Mouse (Mus musculus) midbrain, embryonic 14.5 days (tissue): ENCODE data around the gene Ldb3. TPM values are rescaled to one million over a fixed set of nuclear protein-coding genes. Genes with fewer than 3 reads are reported as not detected.
A peak's percentile ranks its signal among the peaks of the same experiment; 100 is the strongest.

ENCODE experiments used
- ATAC-seq: fragments of 200-750 bp; cut with Nextera tagmentation; 2 replicates; pipeline ENCODE4 v1.8.0; 2017; ENCODE audit warnings: moderate number of reproducible peaks, moderate library complexity; ENCODE audit not compliant: low FRiP score, low TSS enrichment
- DNase-seq: peaks from one replicate; pipeline ENCODE4 v3.0.0-alpha.2; 2015
- H3K27ac ChIP-seq: fragments of 300-500 bp; sonication (generic); replicated peaks from 2 replicates; pipeline ENCODE4 v1.5.1; 2014; ENCODE audit warnings: mild to moderate bottlenecking, low read depth, low read length, moderate library complexity
- H3K27me3 ChIP-seq: fragments of 300-500 bp; sonication (generic); 2 replicates; pipeline ENCODE4 v1.6.1; 2014; ENCODE audit warnings: low read length, control low read depth, mixed read lengths; ENCODE audit not compliant: control insufficient read depth, insufficient read depth
- H3K36me3 ChIP-seq: fragments of 300-500 bp; sonication (generic); 2 replicates; pipeline ENCODE4 v1.6.1; 2014; ENCODE audit warnings: low read length, control low read depth; ENCODE audit not compliant: control insufficient read depth, insufficient read depth
- H3K4me1 ChIP-seq: fragments of 300-500 bp; sonication (generic); 2 replicates; pipeline ENCODE4 v1.6.1; 2014; ENCODE audit warnings: mild to moderate bottlenecking, antibody characterized with exemption, low read length, control low read depth; ENCODE audit not compliant: control insufficient read depth, insufficient read depth
- H3K4me2 ChIP-seq: fragments of 300-500 bp; sonication (generic); 2 replicates; pipeline ENCODE4 v1.6.1; 2014; ENCODE audit warnings: mild to moderate bottlenecking, low read length, moderate library complexity
- H3K4me3 ChIP-seq: fragments of 300-500 bp; sonication (generic); replicated peaks from 2 replicates; pipeline ENCODE4 v1.5.1; 2014; ENCODE audit warnings: low read depth, low read length
- H3K9ac ChIP-seq: fragments of 300-500 bp; sonication (generic); replicated peaks from 2 replicates; pipeline ENCODE4 v1.6.1; 2014; ENCODE audit warnings: mild to moderate bottlenecking, low read length, moderate library complexity
- H3K9me3 ChIP-seq: fragments of 300-500 bp; sonication (generic); 2 replicates; pipeline ENCODE4 v1.6.1; 2016; ENCODE audit warnings: low read length, control low read depth, mixed read lengths; ENCODE audit not compliant: control insufficient read depth
- WGBS: fragments of 180-500 bp; shearing (Covaris S2); extraction: QIAGEN DNeasy Blood & Tissue Kit; methylation state at CpG from one replicate; pipeline ENCODE4 v1.1.7; 2014; 5-methylcytosine and 5-hydroxymethylcytosine counted together
- polyA plus RNA-seq: library from polyadenylated mRNA; unstranded; fragments of >200 nt; fragmentation: Nextera tagmentation; extraction: Ambion mirVana; gene quantifications from 2 replicates; pipeline ENCODE4 v1.2.1, GENCODE M21; 2014

Ldb3 gene
- polyA plus RNA-seq, 1 experiment from 2014 or later, result 0.50 TPM

DNA sequence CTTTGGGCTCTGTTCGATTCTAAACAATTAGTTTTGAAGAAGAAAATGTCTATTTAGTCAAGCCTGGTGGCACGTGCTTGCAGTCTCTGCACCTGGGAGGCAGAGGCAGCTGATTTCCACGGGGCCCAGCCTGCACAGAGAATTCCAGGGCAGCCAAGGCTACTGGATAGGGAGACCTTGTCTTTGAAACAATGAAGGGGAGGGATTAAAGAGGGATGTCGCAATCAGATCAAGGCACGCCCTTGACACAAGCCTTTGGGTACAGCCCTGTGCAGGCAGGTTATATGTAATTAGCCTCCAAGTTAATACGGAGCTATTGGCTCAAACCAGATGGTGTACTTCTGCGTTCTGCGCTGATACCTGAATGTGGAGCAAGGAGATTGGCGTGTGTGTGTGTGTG lies 30.3 kb upstream of the Ldb3 start:
- 32% methylated on average over 9 of the region's 9 CpGs for WGBS

DNA sequence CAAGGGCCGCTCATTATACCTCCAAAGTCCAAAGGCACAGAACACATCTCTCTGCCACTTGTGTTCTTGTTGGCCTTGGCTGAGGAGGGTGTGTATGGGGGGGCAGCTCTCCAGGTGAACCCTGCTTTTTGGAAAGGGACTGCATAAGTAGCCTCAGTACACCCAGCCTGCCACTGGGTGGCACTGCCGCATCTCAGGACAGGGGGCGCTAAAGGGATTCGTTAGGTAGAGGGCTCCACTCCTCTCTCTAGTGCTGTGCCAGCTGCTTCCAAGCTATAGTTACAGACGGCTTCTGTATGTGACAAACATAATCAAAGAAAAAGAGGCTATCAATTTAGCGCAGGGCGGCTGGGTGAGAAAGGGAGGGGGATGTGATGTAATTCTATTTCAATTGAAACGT lies 28.3 kb upstream of the Ldb3 start:
- H3K4me2 ChIP-seq, result no peak overlapping the region
- WGBS, result 2% methylated on average over 8 of the region's 8 CpGs
- ATAC-seq, result peak; percentile 64; the same call in 1 of the 2 replicates
- peaks cover 15% of the 10 kb centered on the region for H3K27me3 ChIP-seq
- no peak overlapping the region for H3K9ac ChIP-seq
- no peaks in the 10 kb centered on the region for H3K36me3 ChIP-seq
- no peaks in the 10 kb centered on the region for H3K9me3 ChIP-seq
- no peak overlapping the region for H3K4me3 ChIP-seq
- H3K4me1 ChIP-seq, result peaks cover 3% of the 10 kb centered on the region; the same call in 1 of the 2 replicates
- DNase-seq, result peak; percentile 92
- no peak overlapping the region for H3K27ac ChIP-seq

More for the DNA sequence above, 30.3 kb upstream of the Ldb3 start:
- ATAC-seq (no peak), DNase-seq (no peak)
- H3K27me3 ChIP-seq, result peaks cover 11% of the 10 kb centered on the region
- H3K27ac ChIP-seq, result no peak overlapping the region
- H3K36me3 ChIP-seq, result no peaks in the 10 kb centered on the region
- no peaks in the 10 kb centered on the region for H3K9me3 ChIP-seq
- H3K4me2 ChIP-seq, result no peak overlapping the region
- H3K9ac ChIP-seq, result no peak overlapping the region
- no peak overlapping the region for H3K4me3 ChIP-seq
- H3K4me1 ChIP-seq, result peaks cover 3% of the 10 kb centered on the region; the same call in 1 of the 2 replicates

DNA sequence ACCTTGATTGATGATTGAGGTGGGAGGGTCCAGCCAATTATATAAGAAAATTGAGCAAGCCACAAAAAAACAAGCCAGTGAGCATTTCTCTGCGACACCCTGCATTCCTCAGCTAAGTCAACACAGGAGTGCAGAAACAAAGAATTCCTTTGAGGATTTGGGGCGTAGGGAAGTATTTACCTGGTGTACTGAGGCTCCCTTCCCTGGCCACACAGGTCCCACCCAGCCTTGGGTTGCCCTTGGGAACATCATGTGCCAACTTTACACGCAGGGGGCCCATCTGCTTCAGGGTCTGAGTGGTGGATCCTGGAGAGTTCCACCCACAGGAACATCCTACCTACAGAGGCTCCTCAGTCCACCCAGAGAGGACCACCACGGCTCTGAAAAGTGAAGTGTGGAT lies 27.1 kb upstream of the Ldb3 start:
- Histone ChIP-seq H3K9me3 (no peaks in the 10 kb centered on the region), H3K9ac (no peak overlapping the region), H3K36me3 (no peaks in the 10 kb centered on the region), H3K27me3 (peaks cover 15% of the 10 kb centered on the region), H3K27ac (no peak overlapping the region), H3K4me3 (no peak overlapping the region), H3K4me2 (no peak overlapping the region), H3K4me1 (peaks cover 3% of the 10 kb centered on the region; the same call in 1 of the 2 replicates)
- DNase-seq (no peak), ATAC-seq (no peak)
- 56% methylated on average over 4 of the region's 4 CpGs for WGBS

GRCm38 (mm10) chr14:34615082-34615481 lies 26.6 kb upstream of the Ldb3 start:
- 3% methylated on average over 13 of the region's 13 CpGs for WGBS
- no peaks in the 10 kb centered on the region for H3K36me3 ChIP-seq
- peak overlapping the region; percentile 39 for H3K4me2 ChIP-seq
- peak overlapping the region; percentile 16; the same call in 1 of the 2 replicates for H3K9ac ChIP-seq
- no peak for ATAC-seq
- peaks cover 15% of the 10 kb centered on the region for H3K27me3 ChIP-seq
- DNase-seq, result no peak
- no peak overlapping the region for H3K4me3 ChIP-seq
- no peaks in the 10 kb centered on the region for H3K9me3 ChIP-seq
- peaks cover 3% of the 10 kb centered on the region; the same call in 1 of the 2 replicates for H3K4me1 ChIP-seq
- H3K27ac ChIP-seq, result no peak overlapping the region

DNA sequence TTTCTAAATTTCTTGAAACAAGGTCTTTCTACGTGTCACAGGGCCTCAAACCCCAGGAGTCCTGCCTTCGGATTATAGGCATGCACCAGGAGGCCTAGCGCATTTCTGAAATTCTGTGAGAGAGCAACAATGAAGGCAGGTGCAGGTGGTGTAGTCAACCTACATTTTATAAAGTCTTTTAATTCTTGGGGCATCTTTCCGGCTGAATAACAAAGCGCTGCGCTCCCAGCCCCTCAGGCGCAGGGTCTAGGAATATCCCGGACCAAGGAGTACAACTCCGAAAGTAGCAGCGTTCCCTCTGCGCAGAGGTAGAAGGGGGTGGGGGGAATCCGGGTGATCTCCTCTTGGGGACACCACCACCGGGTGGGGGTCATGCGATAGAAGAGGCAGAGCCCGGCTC lies 26.1 kb upstream of the Ldb3 start:
- DNase-seq, result no peak
- H3K9ac ChIP-seq, result no peak overlapping the region
- ATAC-seq, result no peak
- H3K27me3 ChIP-seq, result peaks cover 15% of the 10 kb centered on the region
- H3K4me2 ChIP-seq, result peak overlapping the region; percentile 39
- 6% methylated on average over 15 of the region's 15 CpGs for WGBS
- H3K4me1 ChIP-seq, result peaks cover 3% of the 10 kb centered on the region; the same call in 1 of the 2 replicates
- H3K9me3 ChIP-seq, result no peaks in the 10 kb centered on the region
- H3K36me3 ChIP-seq, result no peaks in the 10 kb centered on the region
- H3K27ac ChIP-seq, result no peak overlapping the region
- H3K4me3 ChIP-seq, result no peak overlapping the region

DNA sequence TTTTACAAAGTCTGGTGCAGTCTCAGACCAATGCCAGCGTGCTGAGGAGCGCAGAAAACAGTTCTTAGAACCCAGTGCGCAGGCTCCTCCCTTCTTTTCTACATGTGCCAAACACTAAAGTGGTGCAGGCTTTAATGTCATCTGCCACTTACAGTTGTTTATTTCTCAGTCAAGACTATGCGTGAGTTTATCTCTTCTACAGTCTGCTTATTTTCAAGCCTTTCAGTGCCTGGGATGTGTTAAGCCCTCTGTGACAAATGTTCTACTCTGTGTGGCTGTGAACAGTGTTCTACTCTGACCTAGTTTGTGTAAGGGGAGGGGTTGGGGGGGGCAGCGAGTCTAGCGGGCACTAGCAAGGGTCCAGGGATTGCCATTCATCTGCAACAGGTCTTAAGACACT lies 25.0 kb upstream of the Ldb3 start:
- H3K4me2 ChIP-seq, result no peak overlapping the region
- peaks cover 15% of the 10 kb centered on the region for H3K27me3 ChIP-seq
- DNase-seq (no peak), ATAC-seq (no peak)
- H3K4me1 ChIP-seq, result peaks cover 3% of the 10 kb centered on the region; the same call in 1 of the 2 replicates
- no peaks in the 10 kb centered on the region for H3K9me3 ChIP-seq
- no peaks in the 10 kb centered on the region for H3K36me3 ChIP-seq
- WGBS, result 62% methylated on average over 6 of the region's 6 CpGs
- H3K27ac ChIP-seq, result no peak overlapping the region
- H3K9ac ChIP-seq, result no peak overlapping the region
- H3K4me3 ChIP-seq, result no peak overlapping the region

DNA sequence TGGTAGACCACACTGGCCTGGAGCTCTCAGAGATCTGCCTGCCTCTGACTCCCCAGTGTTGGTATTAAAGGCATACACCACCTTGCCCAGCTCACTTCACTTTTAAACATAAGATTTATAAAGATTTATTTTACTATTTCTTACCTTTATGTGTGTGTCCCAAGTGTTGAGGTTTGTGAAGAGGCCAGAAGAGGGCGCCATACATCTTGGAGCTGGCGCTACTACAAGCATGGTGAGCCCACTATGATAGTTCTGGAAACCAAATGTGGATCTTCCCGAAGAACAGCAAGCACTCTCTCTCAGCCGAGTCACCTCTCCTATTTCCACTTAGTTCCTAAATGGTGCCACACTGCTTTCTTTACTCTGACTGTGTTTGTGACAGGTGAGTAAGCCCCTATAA lies 23.7 kb upstream of the Ldb3 start:
- Histone ChIP-seq H3K9ac (no peak overlapping the region), H3K4me2 (no peak overlapping the region), H3K36me3 (no peaks in the 10 kb centered on the region), H3K4me3 (no peak overlapping the region), H3K9me3 (no peaks in the 10 kb centered on the region), H3K4me1 (peaks cover 3% of the 10 kb centered on the region; the same call in 1 of the 2 replicates), H3K27ac (no peak overlapping the region), H3K27me3 (peaks cover 15% of the 10 kb centered on the region)
- ATAC-seq, result no peak
- peak; percentile 47 for DNase-seq
- WGBS, result 51% methylated on average over 4 of the region's 4 CpGs

DNA sequence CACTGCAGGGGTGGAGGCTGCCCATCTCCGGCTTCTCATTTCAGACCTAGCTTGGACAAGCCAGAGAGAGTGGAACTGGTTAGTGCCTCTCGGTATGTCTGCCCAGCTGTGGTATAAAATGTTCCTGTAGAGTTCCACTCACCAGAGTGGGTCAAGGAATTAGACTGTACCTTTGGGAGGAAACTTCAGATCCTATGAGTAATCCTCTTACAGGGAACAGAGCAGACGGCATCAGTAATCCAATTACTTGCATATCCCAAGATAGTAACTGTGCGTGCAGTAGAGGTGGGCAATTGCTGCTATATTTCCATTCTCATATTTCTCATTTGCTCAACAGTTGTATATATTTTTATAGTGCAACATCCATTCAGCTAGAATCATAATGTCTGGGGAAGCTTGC lies 23.1 kb upstream of the Ldb3 start:
- Histone ChIP-seq H3K4me2 (no peak overlapping the region), H3K4me3 (no peak overlapping the region), H3K27me3 (peaks cover 14% of the 10 kb centered on the region), H3K9me3 (no peaks in the 10 kb centered on the region), H3K27ac (no peak overlapping the region), H3K9ac (no peak overlapping the region), H3K36me3 (no peaks in the 10 kb centered on the region), H3K4me1 (peaks cover 3% of the 10 kb centered on the region; the same call in 1 of the 2 replicates)
- ATAC-seq (no peak), DNase-seq (no peak)
- 64% methylated on average over 4 of the region's 4 CpGs for whole genome bisulfite sequencing

GRCm38 (mm10) chr14:34601910-34602309 lies 13.4 kb upstream of the Ldb3 start:
- Histone ChIP-seq H3K4me2 (no peak overlapping the region), H3K4me3 (no peak overlapping the region), H3K9ac (no peak overlapping the region), H3K4me1 (no peaks in the 10 kb centered on the region), H3K9me3 (no peaks in the 10 kb centered on the region), H3K27ac (no peak overlapping the region), H3K27me3 (no peaks in the 10 kb centered on the region), H3K36me3 (no peaks in the 10 kb centered on the region)
- 94% methylated on average over 7 of the region's 7 CpGs for WGBS
- DNase-seq (no peak), ATAC-seq (no peak)
